Mouse (Mus musculus): ENCODE results near the gene Ldb2. TPM values are rescaled to one million over a fixed set of nuclear protein-coding genes. Genes with fewer than 3 reads are reported as not detected.

The Ldb2 gene
- polyA plus RNA-seq (2012; rRNA removed), result 4.0 and 5.5 TPM in 2 replicates

GRCm38 (mm10) chr5:44799053-44799860 is at the start of gene Ldb2:
Gene Ldb2 (minus strand): TSS chr5:44799680.
- 4% methylated on average over 18 of the region's 19 CpGs for WGBS
- no peak for DNase-seq (ENCODE audit: low read depth, low spot score)

- 58% methylated on average over 5 of the region's 5 CpGs for WGBS
- no peak for DNase-seq (ENCODE audit: low read depth, low spot score)
Measured at GRCm38 (mm10) chr5:44831287-44831686, 31.8 kb upstream of the Ldb2 start.

GRCm38 (mm10) chr5:44815506-44815905 is 16.0 kb upstream of the Ldb2 start:
- 75% methylated on average over 1 of the region's 1 CpGs for WGBS
- no peak for DNase-seq (ENCODE audit: low read depth, low spot score)

GRCm38 (mm10) chr5:44805960-44806359 is 6.5 kb upstream of the Ldb2 start:
- DNase-seq (ENCODE audit: low read depth, low spot score), result no peak
- 74% methylated on average over 2 of the region's 2 CpGs for WGBS

GRCm38 (mm10) chr5:44801100-44801499 is 1.6 kb upstream of the Ldb2 start:
- DNase-seq (ENCODE audit: low read depth, low spot score), result no peak
- 29% methylated on average over 3 of the region's 3 CpGs for WGBS

- 48% methylated on average over 2 of the region's 2 CpGs for WGBS
- DNase-seq (ENCODE audit: low read depth, low spot score), result no peak
Measured at GRCm38 (mm10) chr5:44799861-44800260, 381 bp upstream of the Ldb2 start.

GRCm38 (mm10) chr5:44798493-44798892 is 987 bp downstream of the Ldb2 start:
- no peak for DNase-seq (ENCODE audit: low read depth, low spot score)
- WGBS, result 2% methylated on average over 3 of the region's 3 CpGs

- DNase-seq (ENCODE audit: low read depth, low spot score), result no peak
- 24% methylated on average over 2 of the region's 2 CpGs for WGBS
Measured at GRCm38 (mm10) chr5:44798056-44798455, 1.4 kb downstream of the Ldb2 start.

GRCm38 (mm10) chr5:44784591-44784990 is 14.9 kb downstream of the Ldb2 start:
- 70% methylated on average over 3 of the region's 3 CpGs for WGBS

GRCm38 (mm10) chr5:44779340-44779739 is 20.1 kb downstream of the Ldb2 start:
- WGBS, result 74% methylated on average over 4 of the region's 4 CpGs
- no peak for DNase-seq (ENCODE audit: low read depth, low spot score)

More at GRCm38 (mm10) chr5:44784591-44784990, 14.9 kb downstream of the Ldb2 start:
- DNase-seq (ENCODE audit: low read depth, low spot score), result no peak

- DNase-seq (ENCODE audit: low read depth, low spot score), result no peak
- 79% methylated on average over 8 of the region's 8 CpGs for WGBS
Measured at GRCm38 (mm10) chr5:44768472-44768871, 31.0 kb downstream of the Ldb2 start.

GRCm38 (mm10) chr5:44764911-44765310 is 34.6 kb downstream of the Ldb2 start:
- no peak for DNase-seq (ENCODE audit: low read depth, low spot score)
- 73% methylated on average over 7 of the region's 7 CpGs for WGBS

- DNase-seq (ENCODE audit: low read depth, low spot score), result no peak
- 59% methylated on average over 4 of the region's 4 CpGs for WGBS
Measured at GRCm38 (mm10) chr5:44759178-44759577, 40.3 kb downstream of the Ldb2 start.

- DNase-seq (ENCODE audit: low read depth, low spot score), result no peak
- WGBS, result 63% methylated on average over 1 of the region's 1 CpGs
Measured at GRCm38 (mm10) chr5:44754156-44754910, 45.1 kb downstream of the Ldb2 start.

GRCm38 (mm10) chr5:44745706-44746105 is 53.8 kb downstream of the Ldb2 start:
- no peak for DNase-seq (ENCODE audit: low read depth, low spot score)
- WGBS, result 88% methylated on average over 1 of the region's 1 CpGs

GRCm38 (mm10) chr5:44736366-44736765 is 63.1 kb downstream of the Ldb2 start:
- no peak for DNase-seq (ENCODE audit: low read depth, low spot score)
- WGBS, result 95% methylated on average over 3 of the region's 3 CpGs

- WGBS, result 86% methylated on average over 3 of the region's 3 CpGs
- DNase-seq (ENCODE audit: low read depth, low spot score), result no peak
Measured at GRCm38 (mm10) chr5:44734131-44734723, 65.3 kb downstream of the Ldb2 start.

- WGBS, result 64% methylated on average over 8 of the region's 8 CpGs
- DNase-seq (ENCODE audit: low read depth, low spot score), result no peak
Measured at GRCm38 (mm10) chr5:44729646-44730310, 69.7 kb downstream of the Ldb2 start.

GRCm38 (mm10) chr5:44727995-44728394 is 71.5 kb downstream of the Ldb2 start:
- 92% methylated on average over 11 of the region's 11 CpGs for WGBS
- DNase-seq (ENCODE audit: low read depth, low spot score), result no peak
